Mouse (Mus musculus) spleen, postnatal 10 days (tissue): Measurements from ENCODE around the gene Kxd1.
A peak's percentile ranks its signal among the peaks of the same experiment; 100 is the strongest.

Experiments
- DNase-seq, 2 experiments: peaks; one replicate each; pipeline ENCODE4 v3.0.0; 2021 to 2022; ENCODE audit warnings: low spot score in 2 of 2

Gene Kxd1

DNA sequence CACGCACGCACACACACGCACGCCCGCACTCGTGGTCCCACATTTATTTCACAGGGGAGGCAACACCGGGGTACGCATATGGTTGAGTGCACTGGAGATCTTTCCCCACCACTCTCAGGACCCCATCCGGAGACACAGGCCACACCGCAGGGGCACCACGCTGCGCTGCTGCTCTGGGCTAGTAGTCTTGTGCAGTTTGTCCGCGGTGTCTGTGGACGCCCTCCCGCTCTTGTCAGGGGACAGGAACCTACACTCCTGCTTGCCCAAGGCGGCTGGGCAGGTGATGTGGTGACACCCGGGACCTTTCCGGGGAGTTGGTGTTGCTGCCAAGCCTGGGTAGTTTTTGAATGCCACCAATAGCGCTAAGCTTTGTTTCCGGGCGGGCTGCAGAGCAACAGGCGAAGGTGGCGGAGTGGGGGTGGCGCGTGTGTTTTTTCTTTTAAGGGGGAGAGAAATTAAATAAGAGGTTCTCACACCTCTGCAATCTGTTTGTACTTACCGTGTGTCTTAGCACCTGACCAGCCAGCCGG, 33.3 kb downstream of the Kxd1 start:
- peak in 1 of 2 experiments; percentile 16 for DNase-seq

DNA sequence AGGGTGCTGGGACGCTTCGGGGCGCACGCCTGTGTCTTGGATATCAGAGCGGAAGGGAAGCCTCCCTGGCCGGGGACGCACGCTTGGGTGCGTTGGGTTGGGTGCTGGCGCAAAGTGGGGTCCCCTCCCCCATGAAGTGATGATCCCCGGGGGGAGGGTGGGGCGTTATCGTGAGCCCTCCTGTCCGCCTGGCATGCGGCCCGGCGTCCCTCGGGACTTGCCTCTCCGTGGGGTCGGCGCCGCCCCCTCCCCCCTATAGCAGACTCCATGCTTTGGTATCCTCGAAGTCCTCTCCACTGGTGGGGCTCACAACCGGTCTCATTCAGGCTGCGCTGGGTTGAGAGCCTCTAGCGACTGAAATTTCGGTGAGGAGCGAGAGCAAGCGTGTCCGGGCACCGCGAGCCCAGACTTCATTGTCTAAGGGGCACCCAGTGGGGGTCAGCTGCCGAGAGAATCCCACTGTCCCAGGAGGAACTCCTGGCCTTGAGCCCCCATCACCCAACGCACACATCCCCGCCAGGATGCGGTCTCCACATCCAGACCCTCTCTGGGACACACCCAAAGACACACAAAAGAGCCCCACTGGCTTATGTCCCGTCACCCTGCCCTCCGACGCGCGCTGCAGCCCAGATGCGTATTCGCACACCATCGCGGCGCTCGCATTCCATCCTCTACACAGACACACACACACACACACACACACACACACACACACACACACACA, 33.9 kb downstream of the Kxd1 start:
- peak in 1 of 2 experiments; percentile 9 for DNase-seq

DNA sequence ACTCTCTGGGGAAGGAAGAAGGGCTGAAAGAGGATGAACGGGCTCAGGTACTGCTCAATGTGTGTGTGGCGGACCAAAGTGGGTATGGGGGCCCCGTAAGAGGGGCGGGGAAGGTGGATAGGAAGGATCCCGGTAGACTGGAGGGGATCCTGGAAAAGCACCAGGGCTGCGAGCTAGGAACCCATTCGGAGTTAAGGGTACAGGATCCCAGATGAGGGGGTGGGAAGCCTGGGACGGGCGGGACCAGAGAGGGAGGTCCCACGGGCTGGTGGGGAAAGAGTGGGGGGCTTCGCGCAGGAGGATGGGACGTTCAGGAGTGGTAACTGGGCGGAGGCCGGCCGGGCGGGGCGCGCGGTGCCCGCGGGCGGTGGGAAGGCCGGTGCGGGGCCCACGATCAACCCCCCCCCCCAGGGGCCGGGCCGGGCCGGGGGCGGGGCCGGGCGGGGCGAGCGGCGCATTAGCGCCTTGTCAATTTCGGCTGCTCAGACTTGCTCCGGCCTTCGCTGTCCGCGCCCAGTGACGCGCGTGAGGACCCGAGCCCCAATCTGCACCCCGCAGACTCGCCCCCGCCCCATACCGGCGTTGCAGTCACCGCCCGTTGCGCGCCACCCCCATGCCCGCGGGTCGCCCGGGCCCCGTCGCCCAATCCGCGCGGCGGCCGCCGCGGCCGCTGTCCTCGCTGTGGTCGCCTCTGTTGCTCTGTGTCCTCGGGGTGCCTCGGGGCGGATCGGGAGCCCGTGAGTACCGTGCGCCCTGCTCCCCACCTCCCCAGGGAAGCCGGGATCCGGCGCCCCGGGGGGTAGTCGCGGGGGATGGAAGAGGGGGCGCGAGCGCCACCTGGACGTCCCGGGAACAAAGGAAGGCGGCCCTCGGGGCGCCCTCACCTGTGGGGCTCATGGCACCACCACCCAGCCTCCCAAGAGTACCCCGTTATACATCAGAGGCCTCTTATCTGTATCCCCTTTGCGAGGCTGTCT, 34.8 kb downstream of the Kxd1 start, which contains the start of gene Crlf1:
Gene Crlf1, plus strand, starts transcription at position 495 of the 977 bp plus-strand sequence.
- no peak for DNase-seq

DNA sequence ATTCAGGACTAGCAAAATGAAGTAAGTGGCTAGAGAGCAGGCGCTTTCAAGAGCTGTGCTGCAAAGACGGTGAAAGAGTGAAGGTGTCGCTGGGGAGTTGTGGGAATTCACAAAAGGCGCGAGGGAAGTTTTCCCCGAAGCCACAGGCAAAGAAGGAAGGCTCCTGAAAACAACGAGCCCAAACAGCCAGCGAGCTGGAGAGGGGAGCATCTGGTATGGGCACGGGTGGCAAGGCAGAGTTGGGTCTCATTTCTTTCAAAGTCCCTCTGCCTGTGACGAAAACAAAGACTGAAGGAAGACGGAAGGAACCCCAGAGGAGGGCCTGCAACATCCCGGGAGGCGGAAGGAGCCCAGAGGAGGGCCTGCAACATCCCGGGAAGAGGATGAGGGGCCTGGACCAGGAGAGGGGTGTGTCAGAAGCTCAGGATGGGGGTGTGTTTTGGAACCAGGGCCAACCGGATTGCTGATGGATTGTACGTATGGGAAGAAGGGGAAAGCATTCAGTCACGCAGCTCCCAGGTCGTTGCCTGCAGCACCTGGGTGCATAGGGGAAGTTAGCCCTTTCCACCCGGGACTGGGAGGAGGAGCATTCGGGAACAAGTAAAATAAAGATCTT, 36.8 kb downstream of the Kxd1 start:
- no peak for DNase-seq

DNA sequence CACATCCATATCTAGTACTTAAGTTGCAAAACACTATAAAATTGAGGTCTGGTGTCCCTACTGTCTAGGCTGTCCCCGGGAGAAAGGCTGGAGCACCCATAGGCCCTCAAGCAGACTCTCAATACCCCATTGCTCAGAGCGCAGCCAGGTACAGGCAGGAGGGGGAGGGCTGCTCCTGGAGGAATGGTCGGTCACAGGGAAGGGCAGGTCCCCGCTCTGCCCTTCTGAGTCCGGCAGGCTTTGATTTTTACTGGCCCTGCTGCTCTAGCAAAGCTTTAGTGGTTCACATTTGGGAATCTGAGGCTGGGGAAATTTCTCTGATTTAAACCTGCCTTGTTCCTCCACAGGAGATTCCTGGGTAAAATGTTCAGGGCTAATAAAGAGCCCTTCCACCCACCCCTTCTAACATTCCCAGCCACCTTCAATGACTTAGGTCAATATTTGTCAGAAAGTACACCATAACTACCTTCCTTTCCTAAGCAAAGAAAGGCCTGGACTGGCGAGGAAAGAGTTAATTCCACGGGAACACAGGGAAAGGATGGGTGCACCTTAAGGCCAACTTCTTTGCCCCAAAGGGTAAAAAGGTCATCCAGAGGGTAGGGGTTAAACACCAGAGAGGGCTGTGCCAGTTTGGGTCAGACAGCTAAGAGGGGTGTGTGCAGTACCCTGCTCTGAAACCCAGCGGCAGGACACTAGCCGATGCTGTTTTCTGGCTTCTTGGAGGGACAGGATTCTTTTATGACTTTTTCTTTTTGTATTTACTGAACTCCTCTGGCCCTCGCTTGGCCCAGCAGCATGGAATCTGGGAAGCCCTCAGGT, 37.5 kb downstream of the Kxd1 start:
- DNase-seq, result no peak

DNA sequence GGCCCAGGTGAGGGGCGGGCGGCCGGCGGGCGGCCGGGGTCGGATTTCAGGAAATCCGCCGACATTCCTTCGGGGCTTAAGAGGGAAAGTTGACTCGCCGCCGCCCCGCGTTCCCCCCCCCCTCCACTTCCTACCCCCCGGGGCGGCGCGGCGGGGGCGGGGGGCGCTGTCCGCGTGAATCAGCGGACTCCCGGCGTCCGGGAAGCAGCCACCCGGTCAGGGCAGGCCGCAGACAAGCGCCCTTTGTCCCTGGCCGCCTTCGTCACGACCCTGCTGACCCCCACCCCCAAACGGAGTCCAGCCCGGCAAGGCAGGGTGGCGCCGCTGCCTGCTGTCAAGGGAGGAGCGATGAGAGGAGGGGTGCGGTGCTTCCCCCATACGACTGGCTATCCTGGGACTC, 38.2 kb downstream of the Kxd1 start:
- DNase-seq, result no peak

DNA sequence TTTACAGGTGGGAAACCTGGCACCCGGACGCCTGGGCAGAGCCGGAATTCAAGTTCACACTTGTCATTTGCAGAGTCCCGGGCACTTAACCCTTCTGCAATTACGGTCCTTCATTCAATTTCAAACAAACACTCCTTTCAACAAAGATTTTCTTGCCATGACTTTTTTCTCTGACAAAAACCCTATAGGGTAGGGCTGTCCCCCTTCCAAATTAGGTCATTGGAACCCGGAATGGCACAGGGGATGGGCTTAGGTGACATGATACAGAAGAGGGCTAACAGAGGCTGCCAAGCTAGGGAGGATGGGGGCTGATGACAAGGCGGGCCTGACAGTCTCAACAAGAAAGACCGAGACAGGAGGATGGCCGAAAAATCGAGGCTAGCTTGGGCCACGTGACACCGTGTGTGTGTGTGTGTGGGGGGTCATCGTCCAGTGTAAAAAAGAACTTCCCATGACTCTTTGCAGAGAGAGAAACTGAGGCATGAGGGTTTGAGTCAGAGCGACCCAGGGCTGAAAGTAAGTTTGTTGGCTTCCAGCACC, 38.8 kb downstream of the Kxd1 start:
- DNase-seq, result no peak

DNA sequence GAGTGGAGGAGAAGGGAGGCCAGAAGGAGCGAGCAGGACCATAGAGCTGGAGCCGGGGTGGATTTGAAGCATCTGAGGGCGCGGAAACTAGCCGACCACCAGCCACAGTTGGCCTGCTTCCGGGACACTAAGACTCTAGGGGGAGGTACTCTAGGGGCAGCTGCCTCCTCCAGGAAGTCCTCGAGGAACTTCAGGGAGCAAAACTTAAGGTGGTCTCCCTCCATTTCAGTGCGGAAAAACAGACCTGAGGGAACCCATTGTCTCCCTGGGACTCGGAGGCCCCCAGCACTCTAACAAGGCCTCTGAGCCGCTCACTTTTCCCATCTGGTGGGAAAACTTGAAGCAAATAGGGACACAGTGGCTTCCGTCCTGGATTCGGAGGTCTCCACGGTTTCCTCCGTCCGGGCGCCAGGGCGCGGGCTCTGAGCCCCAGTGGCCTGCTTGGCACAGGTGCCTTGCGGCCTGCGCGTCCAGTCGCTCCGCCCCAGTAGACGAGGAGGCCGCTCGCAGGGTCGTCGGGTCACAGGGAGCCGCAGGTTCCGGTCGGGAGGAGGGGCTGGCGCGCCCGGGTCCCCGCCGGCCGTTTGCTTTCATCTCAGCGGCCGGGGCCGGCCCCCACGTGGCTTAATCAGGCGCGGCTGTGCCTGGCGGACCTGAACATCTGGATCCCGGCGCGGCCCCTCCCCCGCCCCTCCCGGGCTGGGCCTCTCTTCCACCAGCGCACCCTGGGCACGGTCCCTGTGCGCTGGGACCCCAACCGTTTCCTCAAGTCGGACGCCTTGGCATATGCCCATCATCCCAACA, 39.6 kb downstream of the Kxd1 start:
- no peak for DNase-seq

DNA sequence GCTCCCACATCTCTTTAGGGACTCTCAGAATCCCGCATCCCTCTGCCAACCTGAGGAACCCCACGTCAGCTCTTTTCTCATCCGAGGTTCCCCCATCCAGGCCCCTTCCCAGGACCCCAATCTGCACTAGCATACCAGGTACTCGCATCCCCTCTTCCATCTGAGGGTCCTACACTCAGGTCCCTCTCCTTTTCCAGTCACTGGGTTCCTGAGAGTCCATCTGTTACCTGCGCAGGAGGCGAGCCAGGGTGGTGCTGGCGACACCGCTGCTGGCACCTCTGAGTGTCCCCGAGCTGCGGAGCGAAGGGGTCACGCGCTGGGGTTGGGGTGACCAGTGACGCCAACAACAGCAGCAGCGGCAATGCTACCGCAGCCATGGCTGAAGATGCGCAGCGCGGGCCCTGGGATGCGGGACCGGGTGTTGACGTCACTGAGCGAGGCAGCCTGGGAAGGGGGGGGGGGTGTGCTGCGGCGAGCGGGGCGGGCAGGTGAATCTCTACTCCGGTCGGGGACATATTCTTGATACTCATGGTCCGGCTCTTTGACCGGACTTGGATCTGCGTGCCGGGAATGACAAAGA, 40.7 kb downstream of the Kxd1 start, which contains the start of gene Tmem59l:
Gene Tmem59l, minus strand, starts transcription at position 418 of the 580 bp plus-strand sequence.
- no peak for DNase-seq

DNA sequence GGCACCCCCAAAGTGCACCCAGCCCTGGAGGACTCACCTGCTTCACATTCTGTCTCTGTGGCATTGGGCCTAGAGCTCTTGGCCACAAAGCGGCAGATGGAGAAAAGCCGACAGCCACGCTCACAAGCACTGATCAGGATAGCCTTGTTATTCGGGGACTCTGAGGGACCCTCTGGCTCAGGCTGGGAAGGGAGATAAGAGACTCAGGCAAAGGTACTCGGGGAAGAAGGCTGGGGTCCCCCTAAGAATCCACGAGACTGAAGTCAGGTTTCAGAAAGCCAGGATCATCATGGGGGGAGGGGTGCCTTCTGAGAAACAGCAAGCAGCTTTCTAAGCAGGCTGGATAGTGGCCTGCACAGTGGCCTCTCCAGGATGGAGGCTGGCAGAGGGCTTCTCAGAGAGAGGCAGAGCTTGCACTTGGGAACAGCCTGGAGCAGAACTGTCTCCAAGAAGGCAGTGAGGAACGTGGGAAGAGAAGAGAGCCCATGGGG, 41.5 kb downstream of the Kxd1 start:
- no peak for DNase-seq

DNA sequence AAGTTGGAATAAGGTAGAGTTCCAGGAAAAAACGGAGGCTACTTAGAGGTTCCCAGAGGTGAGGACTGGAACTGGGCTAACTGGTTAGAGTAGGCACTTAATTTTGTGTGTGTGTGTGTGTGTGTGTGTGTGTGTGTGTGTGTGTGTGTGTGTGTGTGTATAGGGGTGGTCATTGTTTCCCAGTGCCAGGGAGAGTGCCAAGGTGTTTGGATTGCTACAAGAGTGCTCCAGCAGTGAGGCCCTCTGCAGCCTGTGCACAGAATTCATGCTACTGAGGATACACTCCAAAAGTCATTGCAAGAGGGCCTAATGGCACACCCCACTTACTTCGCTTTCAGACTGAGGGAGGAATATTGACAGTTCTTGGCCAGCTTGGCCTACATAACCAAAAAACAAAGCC, 44.8 kb downstream of the Kxd1 start:
- no peak for DNase-seq

DNA sequence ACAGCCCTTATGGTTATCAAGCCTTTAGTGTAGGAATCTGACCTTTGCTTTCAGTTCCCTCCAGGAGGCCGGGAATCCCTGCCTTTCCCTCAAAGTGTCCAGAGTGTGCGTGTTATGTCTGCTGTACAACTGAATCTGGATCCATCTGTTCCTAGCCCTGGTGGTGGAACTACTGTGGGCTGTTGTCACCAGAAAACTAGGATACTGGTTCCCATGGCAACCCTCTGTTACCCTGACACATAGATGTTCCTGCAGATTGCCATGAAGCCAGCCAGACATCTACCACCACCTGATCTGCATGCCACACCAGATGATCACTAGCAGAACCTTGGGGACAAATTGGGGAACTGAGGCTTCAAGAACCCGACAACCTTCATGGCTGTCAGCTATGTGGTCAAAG, 45.8 kb downstream of the Kxd1 start:
- no peak for DNase-seq

DNA sequence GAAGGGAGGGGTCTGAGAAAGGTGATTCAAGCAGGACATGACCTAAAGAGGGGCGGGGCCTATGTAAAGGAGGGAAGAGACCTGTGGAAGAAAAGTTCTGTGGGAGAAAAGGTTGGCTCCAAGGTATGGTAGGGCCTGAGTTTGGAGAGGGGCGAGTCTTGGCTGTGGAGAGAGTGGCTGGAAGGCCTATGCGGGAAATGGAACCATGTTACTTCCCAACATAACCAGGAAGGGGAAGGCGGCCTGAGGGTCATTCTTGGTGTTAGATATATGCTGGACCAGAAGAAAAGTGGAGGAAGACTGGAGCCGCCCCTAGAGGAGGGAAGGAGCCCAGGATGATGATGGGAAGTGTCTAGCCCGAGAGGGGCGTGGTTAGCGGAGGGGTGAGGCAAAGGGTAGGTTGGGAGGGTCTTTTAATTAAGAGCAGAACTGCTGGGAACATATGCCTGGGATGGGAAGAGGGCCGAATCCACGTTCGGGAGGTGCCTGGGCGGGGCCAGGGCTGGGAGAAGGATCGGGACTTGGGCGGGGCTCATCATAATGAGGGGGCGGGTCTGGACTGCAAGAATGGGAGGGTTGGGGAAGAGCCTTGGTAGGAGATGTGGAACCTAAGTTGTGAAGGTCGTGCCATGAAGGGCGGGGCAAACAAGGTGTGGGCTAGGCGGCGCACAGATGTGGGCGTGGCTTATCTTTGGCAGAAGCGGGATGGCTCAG, 50.3 kb downstream of the Kxd1 start:
- peak in 1 of 2 experiments; percentile 62 for DNase-seq

DNA sequence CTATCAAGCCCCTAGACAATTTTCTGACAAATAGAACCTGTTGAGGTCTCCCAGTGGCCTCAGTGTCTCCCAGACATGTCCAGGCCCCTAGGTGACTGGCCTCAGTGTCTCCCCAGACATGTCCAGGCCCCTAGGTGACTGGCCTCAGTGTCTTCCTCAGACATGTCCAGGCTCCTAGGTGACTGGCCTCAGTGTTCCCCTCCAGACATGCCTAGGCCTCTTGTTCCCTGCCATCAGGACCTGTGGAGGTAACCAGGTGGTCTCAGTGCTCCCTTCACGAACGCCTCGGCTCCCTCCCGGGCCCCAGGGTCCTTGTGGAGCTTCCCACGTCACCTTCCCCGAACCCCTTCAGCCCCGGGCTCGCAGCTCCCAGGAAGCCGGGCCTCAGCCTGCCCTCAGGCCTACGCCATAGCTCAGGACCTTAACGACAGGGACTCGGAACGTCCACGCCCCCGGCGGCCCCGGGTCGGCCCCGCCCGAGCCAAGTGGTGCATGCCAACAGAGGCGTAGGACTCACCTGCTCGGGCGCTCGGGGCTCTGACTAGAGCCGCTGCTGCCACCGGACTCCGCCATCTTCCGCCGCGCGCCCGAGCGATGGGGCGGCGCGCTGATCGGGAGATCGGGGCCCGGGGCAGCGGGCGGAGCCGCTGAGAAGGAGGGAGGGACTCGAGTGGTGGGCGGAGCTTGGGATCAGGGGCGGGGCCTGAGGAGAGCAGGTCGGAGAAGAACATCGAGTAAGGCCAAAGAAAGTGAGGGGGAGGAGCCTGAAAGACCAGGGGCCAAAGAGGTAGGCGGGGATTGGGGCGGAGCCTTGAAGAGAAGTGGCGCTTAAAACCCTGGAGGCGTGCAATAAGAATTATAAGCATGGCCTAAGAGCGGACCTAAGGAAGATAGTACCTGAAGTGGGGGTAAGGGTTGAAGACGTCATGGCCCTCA, 51.2 kb downstream of the Kxd1 start, which contains the start of gene Klhl26:
Gene Klhl26, minus strand, starts transcription at position 636 of the 936 bp plus-strand sequence.
- peak; percentile 96 to 99 for DNase-seq

DNA sequence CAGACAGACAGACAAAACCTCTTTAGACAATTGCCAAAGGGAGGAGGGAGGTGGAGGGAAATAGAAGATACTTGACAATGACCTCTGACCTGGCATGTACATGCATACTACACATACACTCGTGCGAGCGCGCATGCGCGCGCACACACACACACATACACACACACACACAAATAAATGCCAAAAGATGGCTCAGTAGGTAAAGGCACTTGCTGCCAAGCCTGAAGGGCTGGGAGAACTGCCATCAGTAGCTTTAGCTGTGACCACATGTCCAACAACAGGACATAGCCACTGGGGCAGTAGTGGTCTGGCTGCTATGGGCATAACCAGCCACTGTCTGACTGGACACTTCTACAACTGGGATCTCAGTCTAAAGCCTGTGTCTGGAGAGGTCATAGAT, 55.9 kb downstream of the Kxd1 start:
- no peak for DNase-seq

DNA sequence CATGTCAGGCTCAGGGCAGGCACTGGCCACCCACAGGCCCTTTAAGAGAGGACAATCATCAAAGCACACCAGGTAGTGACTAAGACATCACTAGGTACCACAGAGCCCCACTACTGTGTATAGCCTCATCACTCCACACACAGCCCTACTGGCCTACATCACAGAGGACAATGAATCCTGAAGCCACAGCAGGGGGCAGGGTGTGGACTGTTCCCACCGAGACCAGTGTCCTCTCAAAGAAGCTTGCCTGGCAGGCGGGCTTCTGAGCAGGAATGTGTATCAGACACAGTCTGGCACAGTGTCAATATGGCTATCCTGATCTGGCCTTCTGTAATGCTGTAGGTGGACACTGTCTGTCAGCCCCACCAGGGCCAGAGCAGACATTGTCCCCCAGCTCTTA, 57.8 kb downstream of the Kxd1 start:
- no peak for DNase-seq

DNA sequence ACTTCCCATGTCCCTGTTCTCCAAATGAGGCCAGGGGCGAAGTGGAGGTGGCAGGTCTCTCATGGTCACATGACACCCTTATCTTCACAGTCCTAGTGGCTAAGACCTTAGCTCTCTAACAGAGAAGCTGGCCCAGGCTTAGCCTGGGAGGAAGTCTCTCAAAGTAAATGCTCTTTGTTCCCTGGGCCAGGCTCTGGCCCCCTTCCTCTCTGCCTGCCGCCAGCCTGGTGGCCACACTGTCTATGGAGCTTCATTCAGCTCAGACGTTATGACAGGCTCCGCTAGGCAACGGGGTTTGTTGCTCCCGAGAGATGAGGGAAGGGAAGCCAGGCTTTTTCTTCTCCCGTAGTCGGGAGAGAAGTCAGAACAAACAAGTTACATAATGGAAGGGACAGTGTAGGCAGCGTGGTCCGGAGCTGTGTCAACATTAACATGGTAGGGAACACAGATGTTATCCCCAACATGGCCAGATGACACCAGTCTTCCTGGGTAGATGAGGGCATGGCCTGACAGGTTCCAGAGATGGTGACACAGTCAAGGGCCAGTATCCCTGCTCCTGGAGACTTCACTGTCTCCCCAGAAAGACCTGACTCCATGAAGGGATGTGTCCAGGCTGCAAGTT, 58.4 kb downstream of the Kxd1 start:
- DNase-seq, result no peak
